Comparison of ENCODE assay signal across 25 mouse cellular contexts in genomic region chr15:80440195-80440594, GRCm38 (mm10).
"Had no signal": no experiment of that assay in that cellular context is flagged by ENCODE, and none has a peak within 500 bp of the region (broad histone marks: within the 10 kb centered on the region; RNA-seq: fewer than 3 reads in every experiment).

No protein-coding gene starts in this region.

- ATAC-seq: hindbrain, embryonic 16.5 days; inflammation-experienced regulatory T-cells, adult 6 months; intestine, embryonic 15.5 days; intestine, postnatal 0 days; liver, embryonic 12.5 days had no signal

- H3K27ac ChIP-seq: gastrocnemius, adult 2 months; heart, embryonic 10.5 days; hindbrain, embryonic 10.5 days; hindbrain, embryonic 12.5 days; hindbrain, embryonic 14.5 days; intestine, embryonic 15.5 days; layer of hippocampus, adult 2 months; left cerebral cortex, adult 2 months; limb, embryonic 13.5 days; limb, embryonic 15.5 days; liver, embryonic 12.5 days; liver, embryonic 14.5 days had no signal

- H3K9ac ChIP-seq: heart, embryonic 12.5 days; hindbrain, embryonic 12.5 days; hindbrain, embryonic 14.5 days; intestine, embryonic 15.5 days; limb, embryonic 13.5 days; limb, embryonic 15.5 days; liver, embryonic 12.5 days; liver, embryonic 14.5 days had no signal

- H3K9me3 ChIP-seq: heart, embryonic 10.5 days; hindbrain, embryonic 10.5 days; hindbrain, embryonic 12.5 days; intestine, embryonic 15.5 days; limb, embryonic 13.5 days; limb, embryonic 15.5 days; liver, embryonic 12.5 days had no signal

- H3K36me3 ChIP-seq: heart, embryonic 10.5 days; heart, embryonic 12.5 days; hindbrain, embryonic 10.5 days; hindbrain, embryonic 12.5 days; intestine, embryonic 15.5 days; limb, embryonic 13.5 days; limb, embryonic 15.5 days; liver, embryonic 12.5 days had no signal

- H3K4me1 ChIP-seq: hindbrain, embryonic 12.5 days; intestine, embryonic 15.5 days; liver, embryonic 12.5 days had no signal

- H3K4me3 ChIP-seq: gastrocnemius, adult 2 months; heart, embryonic 10.5 days; heart, embryonic 12.5 days; hindbrain, embryonic 10.5 days; hindbrain, embryonic 12.5 days; intestine, embryonic 15.5 days; layer of hippocampus, adult 2 months; left cerebral cortex, adult 2 months; limb, embryonic 13.5 days; limb, embryonic 15.5 days; liver, embryonic 12.5 days had no signal

- H3K27me3 ChIP-seq: intestine, embryonic 15.5 days; limb, embryonic 13.5 days; limb, embryonic 15.5 days had no signal

- DNase-seq: gastrocnemius, adult 2 months; gastrocnemius, postnatal 10 days; gastrocnemius, postnatal 25 days; heart, adult 18-20 months; heart, postnatal 10 days; heart, postnatal 4 days; kidney, postnatal 10 days; kidney, postnatal 25 days; kidney, postnatal 4 days; left cerebral cortex, postnatal 4 days had no signal
